Mouse (Mus musculus) left cerebral cortex, adult 2 months (tissue): ENCODE results near the gene Kif1b. TPM values are rescaled to one million over a fixed set of nuclear protein-coding genes. Genes with fewer than 3 reads are reported as not detected.

Experiments used
- DNase-seq, 2 experiments: peaks; one replicate each; pipeline ENCODE4 v3.0.0; 2021 to 2022; ENCODE audit warnings: low spot score in 2 of 2, mixed read lengths in 1 of 2; ENCODE audit errors: extremely low spot score in 1 of 2
- H3K27ac ChIP-seq: fragments of 200-600 bp; 2 replicates; pipeline ENCODE4 v1.8.1; 2022
- H3K4me3 ChIP-seq: fragments of 200-600 bp; 2 replicates; pipeline ENCODE4 v1.8.1; 2022
- CTCF ChIP-seq: fragments of 200-600 bp; IDR thresholded peaks from 2 replicates; pipeline ENCODE4 v1.8.1; 2022; ENCODE audit warnings: antibody characterized with exemption, mild to moderate bottlenecking, moderate library complexity
- intact Hi-C: fragments of 180-260 bp; cut with DNase I; formaldehyde crosslinking; loops from one replicate; pipeline ENCODE4 v1.15.1; 2025
- total RNA-seq, 2 experiments: library from RNA; stranded (reverse); gene quantifications; 2 replicates each; pipeline ENCODE4 v1.2.3; 2021

Kif1b gene
- total RNA-seq, 2 experiments from 2014 or later, result 444 to 487 TPM

GRCm38 (mm10) chr4:149313558-149314253 lies 6.2 kb upstream of the Kif1b start:
- intact Hi-C loops, result no loop called here
- Histone ChIP-seq H3K27ac (no peak overlapping the region), H3K4me3 (no peak overlapping the region)
- no peak for TF ChIP-seq CTCF
- DNase-seq, result no peak

- DNase-seq, result no peak
- H3K4me3 ChIP-seq, result no peak overlapping the region
- intact Hi-C loops, result no loop called here
- no peak overlapping the region for H3K27ac ChIP-seq
- TF ChIP-seq CTCF, result no peak
Observed at GRCm38 (mm10) chr4:149311996-149312395, 4.5 kb upstream of the Kif1b start.

- peak overlapping the region; percentile 94 for H3K27ac ChIP-seq
- DNase-seq, result no peak
- intact Hi-C loops, result loop anchor here (5.0 kb wide), 2 partner anchors 141 to 171 kb away; partner anchors contain the start of genes Cenps and Pgd
- H3K4me3 ChIP-seq, result peak overlapping the region; percentile 72
- TF ChIP-seq CTCF, result no peak
Observed at GRCm38 (mm10) chr4:149308491-149308820, 963 bp upstream of the Kif1b start.

GRCm38 (mm10) chr4:149306712-149307595 lies 539 bp downstream of the Kif1b start:
- DNase-seq, result peak; percentile 53 to 72
- intact Hi-C loops, result loop anchor here (2.0 to 5.0 kb wide), 4 partner anchors 42 to 170 kb away; partner anchors contain the start of genes Cenps, Pgd and Ube4b
- TF ChIP-seq CTCF, result no peak
- peak overlapping the region; percentile 72 for H3K4me3 ChIP-seq
- peak overlapping the region; percentile 94 for H3K27ac ChIP-seq

- intact Hi-C loops, result loop anchor here (2.0 to 5.0 kb wide), 4 partner anchors 41 to 169 kb away; partner anchors contain the start of genes Cenps, Pgd and Ube4b
- peak overlapping the region; percentile 72 for H3K4me3 ChIP-seq
- no peak for DNase-seq
- no peak; the same call in 1 of the 2 replicates for TF ChIP-seq CTCF
- H3K27ac ChIP-seq, result peak overlapping the region; percentile 94
Observed at GRCm38 (mm10) chr4:149305761-149306711, 1.5 kb downstream of the Kif1b start.

- peak overlapping the region; percentile 0; the same call in 1 of the 2 replicates for H3K4me3 ChIP-seq
- no peak overlapping the region for H3K27ac ChIP-seq
- TF ChIP-seq CTCF, result no peak
- no peak for DNase-seq
- intact Hi-C loops, result no loop called here
Observed at GRCm38 (mm10) chr4:149304466-149304865, 3.0 kb downstream of the Kif1b start.

GRCm38 (mm10) chr4:149303502-149303901 lies 4.0 kb downstream of the Kif1b start:
- Histone ChIP-seq H3K4me3 (peak overlapping the region; percentile 2), H3K27ac (no peak overlapping the region)
- no peak for TF ChIP-seq CTCF
- DNase-seq, result no peak
- intact Hi-C loops, result no loop called here

GRCm38 (mm10) chr4:149302751-149303150 lies 4.7 kb downstream of the Kif1b start:
- TF ChIP-seq CTCF, result no peak
- Histone ChIP-seq H3K27ac (no peak overlapping the region), H3K4me3 (0 out of 2 replicates have a peak overlapping the region, but pooled peaks have one; percentile 2)
- DNase-seq, result no peak
- intact Hi-C loops, result no loop called here

GRCm38 (mm10) chr4:149302136-149302535 lies 5.4 kb downstream of the Kif1b start:
- no peak for DNase-seq
- no peak for TF ChIP-seq CTCF
- H3K27ac ChIP-seq, result no peak overlapping the region
- no peak overlapping the region for H3K4me3 ChIP-seq
- intact Hi-C loops, result no loop called here

- intact Hi-C loops, result no loop called here
- TF ChIP-seq CTCF, result no peak
- H3K27ac ChIP-seq, result no peak overlapping the region
- no peak for DNase-seq
- H3K4me3 ChIP-seq, result no peak overlapping the region
Observed at GRCm38 (mm10) chr4:149296501-149296900, 11.0 kb downstream of the Kif1b start.

- intact Hi-C loops, result no loop called here
- H3K27ac ChIP-seq, result no peak overlapping the region
Observed at GRCm38 (mm10) chr4:149292984-149293383, 14.5 kb downstream of the Kif1b start.

More at GRCm38 (mm10) chr4:149292984-149293383, 14.5 kb downstream of the Kif1b start:
- no peak overlapping the region for H3K4me3 ChIP-seq
- no peak for DNase-seq
- no peak for TF ChIP-seq CTCF
